Mouse (Mus musculus): ENCODE data around the gene Cacna1d. TPM values are rescaled to one million over a fixed set of nuclear protein-coding genes. Genes with fewer than 3 reads are reported as not detected.

Cacna1d gene
- polyA plus RNA-seq, 1 experiment from 2014 or later: 0.89 TPM

DNA sequence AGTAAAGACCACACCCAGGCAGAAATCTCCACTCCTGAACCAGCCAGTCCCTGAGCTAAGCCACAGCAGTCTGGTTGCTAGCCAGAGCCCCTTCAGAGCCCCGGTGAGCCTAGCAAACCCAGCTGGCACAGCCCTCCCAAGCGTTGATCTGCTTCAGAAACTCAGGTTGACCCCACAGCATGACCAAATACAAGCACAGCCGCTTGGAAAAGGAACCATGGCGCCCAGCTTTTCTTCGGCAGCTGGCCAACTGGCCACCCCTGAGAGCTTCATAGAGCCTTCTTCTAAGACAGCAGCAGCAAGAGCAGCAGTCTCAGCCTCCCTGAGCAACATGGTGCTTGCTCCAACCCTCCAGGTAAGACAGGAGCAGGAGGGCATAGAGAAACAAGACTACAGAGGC is 28.1 kb upstream of the Cacna1d start:
- no peak for ATAC-seq (ENCODE audit: low FRiP score)
- Histone ChIP-seq H3K9ac (ENCODE audit: low read length) (no peak overlapping the region), H3K27ac (ENCODE audit: low read depth, low read length) (no peak overlapping the region), H3K27me3 (ENCODE audit: control insufficient read depth, insufficient read depth, low read length) (no peaks in the 10 kb centered on the region), H3K4me3 (ENCODE audit: low read depth, low read length) (no peak overlapping the region), H3K4me2 (no peak overlapping the region), H3K9me3 (ENCODE audit: control insufficient read depth, low read length) (no peaks in the 10 kb centered on the region), H3K36me3 (ENCODE audit: control insufficient read depth, insufficient read depth, low read length) (peaks cover 20% of the 10 kb centered on the region; the same call in 1 of the 2 replicates), H3K4me1 (ENCODE audit: control insufficient read depth, insufficient read depth, low read length) (no peaks in the 10 kb centered on the region)
- WGBS: 93% methylated on average over 5 of the region's 5 CpGs
- no peak for DNase-seq (ENCODE audit: low spot score, missing footprints)

DNA sequence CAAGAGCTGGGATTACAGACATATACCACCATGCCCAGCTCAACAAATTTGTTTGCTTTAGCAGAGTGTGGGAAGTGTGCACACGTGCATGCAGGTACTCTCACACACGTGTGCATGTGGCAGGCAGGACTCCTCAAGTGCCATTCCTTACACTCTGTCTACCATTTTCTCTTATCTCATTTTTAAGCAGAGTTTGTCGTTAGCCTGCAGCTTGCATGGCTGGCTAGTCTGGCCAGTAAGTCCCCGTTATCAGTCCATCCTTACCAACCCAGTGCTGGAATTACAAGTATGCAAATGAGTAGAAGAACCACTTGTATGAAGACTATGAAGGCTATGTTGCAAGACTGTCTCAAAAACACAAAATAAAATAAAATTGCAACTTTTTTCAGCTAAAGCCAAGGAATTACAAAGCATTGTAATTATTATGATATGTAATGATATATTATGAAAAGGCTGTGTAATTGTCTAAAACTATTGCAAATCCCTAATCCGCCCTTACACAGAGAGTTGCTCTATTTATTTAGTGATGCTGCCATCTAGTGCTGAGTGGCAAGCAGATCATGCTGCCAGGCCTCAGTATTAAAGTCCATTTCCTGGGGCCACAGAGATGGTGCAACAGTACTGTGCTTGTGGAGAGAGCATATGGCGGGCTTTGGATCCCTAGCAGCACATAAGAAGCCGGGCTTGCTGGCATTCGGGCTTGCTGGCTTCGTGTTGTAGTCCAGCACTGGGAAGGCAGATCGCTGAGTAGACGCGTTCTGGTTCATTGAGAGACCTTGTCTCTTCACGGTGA is 24.9 kb upstream of the Cacna1d start:
- Histone ChIP-seq H3K9me3 (ENCODE audit: control insufficient read depth, low read length) (no peaks in the 10 kb centered on the region), H3K36me3 (ENCODE audit: control insufficient read depth, insufficient read depth, low read length) (peaks cover 26% of the 10 kb centered on the region), H3K4me2 (no peak overlapping the region), H3K27ac (ENCODE audit: low read depth, low read length) (no peak overlapping the region), H3K27me3 (ENCODE audit: control insufficient read depth, insufficient read depth, low read length) (no peaks in the 10 kb centered on the region), H3K9ac (ENCODE audit: low read length) (no peak overlapping the region), H3K4me1 (ENCODE audit: control insufficient read depth, insufficient read depth, low read length) (no peaks in the 10 kb centered on the region), H3K4me3 (ENCODE audit: low read depth, low read length) (no peak overlapping the region)
- no peak for DNase-seq (ENCODE audit: low spot score, missing footprints)
- no peak for ATAC-seq (ENCODE audit: low FRiP score)
- 93% methylated on average over 13 of the region's 13 CpGs for WGBS

DNA sequence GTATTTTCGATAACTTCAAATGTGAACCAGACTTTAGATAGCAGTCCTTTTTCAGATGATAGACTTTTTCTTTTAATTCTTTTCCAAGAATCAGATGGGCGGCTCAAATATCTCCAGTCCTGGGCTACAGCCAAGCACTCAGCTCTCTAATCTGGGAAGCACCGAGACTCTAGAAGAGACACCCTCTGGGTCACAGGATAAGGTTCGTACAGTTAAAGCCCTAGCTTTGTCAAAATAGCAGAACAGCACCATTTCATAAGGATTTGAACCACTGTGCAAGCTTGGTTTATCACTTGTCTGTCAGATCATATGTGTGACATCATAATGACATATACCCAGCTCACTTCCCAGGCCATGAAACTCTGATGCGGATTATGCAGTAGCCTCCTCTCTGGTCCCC is 21.6 kb upstream of the Cacna1d start:
- no peaks in the 10 kb centered on the region for H3K9me3 ChIP-seq (ENCODE audit: control insufficient read depth, low read length)
- ATAC-seq (ENCODE audit: low FRiP score): no peak
- no peak overlapping the region for H3K4me2 ChIP-seq
- H3K4me3 ChIP-seq (ENCODE audit: low read depth, low read length): no peak overlapping the region
- H3K4me1 ChIP-seq (ENCODE audit: control insufficient read depth, insufficient read depth, low read length): no peaks in the 10 kb centered on the region
- no peaks in the 10 kb centered on the region for H3K27me3 ChIP-seq (ENCODE audit: control insufficient read depth, insufficient read depth, low read length)
- no peak overlapping the region for H3K27ac ChIP-seq (ENCODE audit: low read depth, low read length)
- no peak overlapping the region for H3K9ac ChIP-seq (ENCODE audit: low read length)
- DNase-seq (ENCODE audit: low spot score, missing footprints): no peak
- peaks cover 16% of the 10 kb centered on the region for H3K36me3 ChIP-seq (ENCODE audit: control insufficient read depth, insufficient read depth, low read length)
- WGBS: 94% methylated on average over 5 of the region's 5 CpGs

DNA sequence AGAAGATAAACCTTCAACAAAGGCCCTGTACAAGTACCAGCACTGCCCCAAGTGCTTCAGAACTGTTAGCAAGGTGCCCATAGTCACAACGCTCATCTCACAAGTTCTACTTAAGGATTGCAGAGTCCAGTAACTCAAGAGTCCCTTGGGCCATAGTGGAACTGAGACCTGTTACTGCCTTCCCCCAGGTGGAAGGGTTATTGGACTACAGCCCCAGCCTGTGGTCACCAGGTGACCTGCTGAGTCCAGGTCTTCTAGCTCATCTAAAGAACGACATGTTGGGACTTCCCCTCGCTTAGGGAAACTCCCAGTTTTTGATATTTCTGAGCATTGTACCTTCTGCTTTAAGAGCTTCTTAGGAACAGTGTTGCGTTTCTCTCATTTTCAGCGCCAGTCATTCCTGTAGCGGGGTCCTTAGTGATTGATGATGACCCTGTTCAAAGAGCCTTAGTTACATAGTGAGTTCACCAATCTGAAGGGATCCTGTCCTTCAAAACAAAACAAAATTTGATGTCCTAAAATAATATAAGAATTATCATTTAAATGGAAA is 19.0 kb upstream of the Cacna1d start:
- Histone ChIP-seq H3K27ac (ENCODE audit: low read depth, low read length) (no peak overlapping the region), H3K4me3 (ENCODE audit: low read depth, low read length) (no peak overlapping the region), H3K27me3 (ENCODE audit: control insufficient read depth, insufficient read depth, low read length) (no peaks in the 10 kb centered on the region), H3K9ac (ENCODE audit: low read length) (no peak overlapping the region), H3K4me2 (no peak overlapping the region), H3K36me3 (ENCODE audit: control insufficient read depth, insufficient read depth, low read length) (peaks cover 16% of the 10 kb centered on the region), H3K4me1 (ENCODE audit: control insufficient read depth, insufficient read depth, low read length) (no peaks in the 10 kb centered on the region), H3K9me3 (ENCODE audit: control insufficient read depth, low read length) (no peaks in the 10 kb centered on the region)
- WGBS: 94% methylated on average over 6 of the region's 6 CpGs
- DNase-seq (ENCODE audit: low spot score, missing footprints) (no peak), ATAC-seq (ENCODE audit: low FRiP score) (no peak)

DNA sequence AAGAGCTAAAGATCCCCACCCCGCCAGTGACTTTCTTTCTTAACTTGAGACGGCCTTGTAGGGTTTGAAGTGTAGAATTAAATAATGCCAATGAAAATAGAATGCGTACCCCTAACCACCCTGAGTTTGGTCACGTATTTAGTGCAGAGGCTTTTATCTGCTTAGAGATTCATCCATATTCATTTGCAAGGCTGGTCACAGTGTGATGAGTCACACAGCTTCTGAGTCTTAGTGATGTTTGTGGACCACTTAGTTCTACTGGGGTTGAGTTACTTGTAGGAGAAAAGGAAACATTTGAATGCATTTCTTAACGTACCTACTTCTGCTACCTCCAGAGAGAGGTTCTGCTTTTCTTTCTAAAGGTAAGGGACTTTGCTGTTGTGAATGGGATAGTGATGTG is 13.7 kb upstream of the Cacna1d start:
- no peak overlapping the region for H3K4me2 ChIP-seq
- ATAC-seq (ENCODE audit: low FRiP score) (no peak), DNase-seq (ENCODE audit: low spot score, missing footprints) (no peak)
- no peak overlapping the region for H3K9ac ChIP-seq (ENCODE audit: low read length)
- no peaks in the 10 kb centered on the region for H3K27me3 ChIP-seq (ENCODE audit: control insufficient read depth, insufficient read depth, low read length)
- WGBS: 83% methylated on average over 5 of the region's 5 CpGs
- peaks cover 4% of the 10 kb centered on the region for H3K36me3 ChIP-seq (ENCODE audit: control insufficient read depth, insufficient read depth, low read length)
- H3K27ac ChIP-seq (ENCODE audit: low read depth, low read length): no peak overlapping the region
- no peaks in the 10 kb centered on the region for H3K4me1 ChIP-seq (ENCODE audit: control insufficient read depth, insufficient read depth, low read length)
- no peaks in the 10 kb centered on the region for H3K9me3 ChIP-seq (ENCODE audit: control insufficient read depth, low read length)
- H3K4me3 ChIP-seq (ENCODE audit: low read depth, low read length): no peak overlapping the region

DNA sequence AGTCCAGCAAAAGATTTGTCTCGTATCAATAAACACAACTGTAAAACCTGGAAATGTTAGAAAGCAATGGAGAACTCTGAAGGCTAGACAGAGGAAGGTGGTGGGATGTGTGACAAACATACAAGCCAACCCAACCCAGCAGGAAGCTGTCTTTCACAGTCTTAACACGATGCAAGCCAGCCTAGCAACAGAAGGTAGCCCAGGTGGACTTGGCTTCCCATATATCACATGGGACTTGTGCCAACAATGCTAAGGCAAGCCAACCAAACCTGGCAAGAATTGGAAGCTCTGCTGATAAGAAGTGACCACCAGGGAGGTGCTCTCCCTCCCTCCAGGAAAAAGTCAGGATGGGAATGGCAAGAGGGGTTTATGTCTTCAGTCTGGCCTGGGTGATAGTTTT is 6.9 kb upstream of the Cacna1d start:
- 91% methylated on average over 2 of the region's 2 CpGs for WGBS
- Histone ChIP-seq H3K27me3 (ENCODE audit: control insufficient read depth, insufficient read depth, low read length) (no peaks in the 10 kb centered on the region), H3K4me2 (no peak overlapping the region), H3K9ac (ENCODE audit: low read length) (no peak overlapping the region), H3K4me3 (ENCODE audit: low read depth, low read length) (no peak overlapping the region), H3K4me1 (ENCODE audit: control insufficient read depth, insufficient read depth, low read length) (no peaks in the 10 kb centered on the region), H3K36me3 (ENCODE audit: control insufficient read depth, insufficient read depth, low read length) (no peaks in the 10 kb centered on the region; the same call in 1 of the 2 replicates), H3K27ac (ENCODE audit: low read depth, low read length) (no peak overlapping the region), H3K9me3 (ENCODE audit: control insufficient read depth, low read length) (no peaks in the 10 kb centered on the region)
- no peak for ATAC-seq (ENCODE audit: low FRiP score)
- no peak for DNase-seq (ENCODE audit: low spot score, missing footprints)

DNA sequence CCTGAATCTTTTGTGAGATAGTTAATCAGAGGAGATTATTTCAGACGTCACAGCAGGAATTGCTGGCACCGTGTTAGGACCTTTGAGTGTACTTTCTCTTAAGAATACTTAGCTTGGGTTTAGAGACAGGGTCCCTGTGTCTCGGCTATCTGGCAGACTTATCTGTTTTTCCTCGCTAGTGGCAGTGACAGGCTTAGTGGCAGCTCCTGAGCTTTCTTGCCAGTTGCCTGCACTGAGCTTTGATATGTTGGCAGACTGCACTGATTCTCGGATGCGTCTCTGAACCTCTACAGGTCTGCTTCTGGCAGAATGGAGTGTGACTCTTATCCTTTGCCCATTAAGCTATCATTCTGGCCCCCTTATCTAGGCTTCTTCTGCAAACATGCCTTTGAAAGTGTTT is 3.7 kb upstream of the Cacna1d start:
- Histone ChIP-seq H3K4me2 (no peak overlapping the region), H3K27me3 (ENCODE audit: control insufficient read depth, insufficient read depth, low read length) (no peaks in the 10 kb centered on the region), H3K36me3 (ENCODE audit: control insufficient read depth, insufficient read depth, low read length) (peaks cover 3% of the 10 kb centered on the region; the same call in 1 of the 2 replicates), H3K9ac (ENCODE audit: low read length) (no peak overlapping the region), H3K4me3 (ENCODE audit: low read depth, low read length) (no peak overlapping the region), H3K27ac (ENCODE audit: low read depth, low read length) (no peak overlapping the region), H3K9me3 (ENCODE audit: control insufficient read depth, low read length) (no peaks in the 10 kb centered on the region), H3K4me1 (ENCODE audit: control insufficient read depth, insufficient read depth, low read length) (no peaks in the 10 kb centered on the region)
- DNase-seq (ENCODE audit: low spot score, missing footprints) (no peak), ATAC-seq (ENCODE audit: low FRiP score) (no peak)
- WGBS: 82% methylated on average over 6 of the region's 6 CpGs

DNA sequence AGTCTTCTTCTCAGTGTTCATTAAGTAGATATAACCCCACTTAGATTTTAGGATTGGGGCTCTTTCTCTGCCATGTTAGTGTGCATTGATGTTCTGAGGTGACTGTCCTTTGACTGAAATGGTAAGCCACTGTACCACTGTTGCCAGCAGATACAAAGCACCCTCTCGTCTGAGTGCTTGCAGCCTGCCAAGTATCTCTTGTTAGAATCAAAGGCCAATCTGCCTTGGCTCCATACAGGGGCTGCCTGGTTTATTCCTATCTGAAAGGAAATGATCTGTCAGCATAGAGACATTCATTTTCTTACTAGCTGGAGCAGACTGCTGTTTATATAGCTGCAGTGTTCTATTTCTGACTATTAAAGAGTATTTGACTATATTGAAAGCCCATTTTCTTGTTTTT is 2.0 kb upstream of the Cacna1d start:
- peaks cover 3% of the 10 kb centered on the region; the same call in 1 of the 2 replicates for H3K36me3 ChIP-seq (ENCODE audit: control insufficient read depth, insufficient read depth, low read length)
- H3K4me3 ChIP-seq (ENCODE audit: low read depth, low read length): no peak overlapping the region
- H3K27me3 ChIP-seq (ENCODE audit: control insufficient read depth, insufficient read depth, low read length): no peaks in the 10 kb centered on the region
- H3K27ac ChIP-seq (ENCODE audit: low read depth, low read length): no peak overlapping the region
- WGBS: 93% methylated on average over 1 of the region's 1 CpGs
- no peak overlapping the region for H3K9ac ChIP-seq (ENCODE audit: low read length)
- H3K4me2 ChIP-seq: no peak overlapping the region
- no peaks in the 10 kb centered on the region for H3K4me1 ChIP-seq (ENCODE audit: control insufficient read depth, insufficient read depth, low read length)
- DNase-seq (ENCODE audit: low spot score, missing footprints) (no peak), ATAC-seq (ENCODE audit: low FRiP score) (no peak)
- no peaks in the 10 kb centered on the region for H3K9me3 ChIP-seq (ENCODE audit: control insufficient read depth, low read length)

DNA sequence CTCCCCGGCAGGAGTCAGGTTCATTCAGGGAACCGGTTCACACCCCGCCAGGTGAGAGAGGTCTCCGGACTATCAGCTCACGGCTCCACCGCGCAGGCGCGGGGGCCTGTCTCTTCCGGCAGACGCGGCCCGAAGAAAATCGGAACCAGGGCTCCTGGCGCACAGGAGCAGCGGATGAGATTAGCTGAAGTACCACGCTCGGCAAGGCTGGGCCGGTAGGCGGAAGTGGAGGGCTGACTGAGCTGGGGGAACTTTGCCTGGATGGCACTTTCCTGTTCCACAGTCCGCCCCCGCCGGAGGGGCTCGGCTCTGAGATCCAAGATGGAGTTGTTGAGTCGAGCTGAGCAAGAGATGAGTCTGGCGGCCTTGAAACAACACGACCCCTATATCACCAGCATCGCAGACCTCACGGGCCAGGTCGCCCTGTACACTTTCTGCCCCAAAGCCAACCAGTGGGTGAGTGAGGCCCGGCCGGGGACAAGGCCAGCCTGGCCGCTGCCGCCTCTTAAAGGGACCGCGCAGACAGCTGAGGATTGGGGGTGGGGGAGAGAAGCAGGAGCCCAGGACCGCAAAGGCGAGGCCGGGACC is 11.8 kb downstream of the Cacna1d start, which contains the start of gene Dcp1a:
TSS of gene Dcp1a (plus strand) at position 175 of the 588 bp plus-strand sequence.
- Histone ChIP-seq H3K27ac (ENCODE audit: low read depth, low read length) (peak within 1 kb of the TSS; percentile 75; the same call in 1 of the 2 replicates), H3K4me1 (ENCODE audit: control insufficient read depth, insufficient read depth, low read length) (peaks cover 4% of the 10 kb centered on the region; the same call in 1 of the 2 replicates), H3K9ac (ENCODE audit: low read length) (peak within 1 kb of the TSS; percentile 90), H3K36me3 (ENCODE audit: control insufficient read depth, insufficient read depth, low read length) (no peaks in the 10 kb centered on the region), H3K4me2 (peak within 1 kb of the TSS; percentile 67), H3K4me3 (ENCODE audit: low read depth, low read length) (peak within 1 kb of the TSS; percentile 82), H3K27me3 (ENCODE audit: control insufficient read depth, insufficient read depth, low read length) (no peaks in the 10 kb centered on the region), H3K9me3 (ENCODE audit: control insufficient read depth, low read length) (no peaks in the 10 kb centered on the region)
- WGBS: under 1% methylated on average over 39 of the region's 39 CpGs
- ATAC-seq (ENCODE audit: low FRiP score): peak; percentile 99
- DNase-seq (ENCODE audit: low spot score, missing footprints): peak; percentile 99

Data from midbrain, embryonic 11.5 days (tissue).